In the genomic region with DNA sequence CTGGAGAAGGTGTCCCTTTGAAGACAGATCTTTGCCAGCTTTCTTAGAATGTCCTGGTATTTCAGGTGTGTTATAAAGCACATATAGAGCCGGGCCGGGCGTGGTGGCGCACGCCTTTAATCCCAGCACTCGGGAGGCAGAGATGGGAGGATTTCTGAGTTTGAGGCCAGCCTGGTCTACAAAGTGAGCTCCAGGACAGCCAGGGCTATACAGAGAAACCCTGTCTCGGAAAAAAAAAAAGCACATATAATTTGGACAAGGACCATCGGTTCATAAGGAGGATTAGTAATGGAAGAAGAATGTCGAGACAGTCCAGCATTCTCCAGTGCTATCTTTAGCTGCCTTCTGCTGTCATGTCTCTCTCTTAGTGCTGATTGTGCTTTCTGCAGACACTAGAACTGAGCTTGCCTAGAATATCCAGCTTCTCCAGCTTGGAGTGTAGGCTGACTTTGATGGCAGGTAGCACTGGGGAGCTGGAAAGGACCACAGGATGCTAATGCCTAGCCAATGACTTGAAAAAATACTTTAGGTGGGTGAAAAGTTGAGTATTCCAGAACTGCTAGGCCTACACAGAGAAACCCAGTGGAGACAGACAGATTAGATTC, we compare ENCODE assay signal across 7 mouse cellular contexts. TPM values are rescaled to one million over a fixed set of nuclear protein-coding genes. Genes with fewer than 3 reads are reported as not detected.
DNase-seq lines count a peak whose midpoint lies in the region; ATAC-seq and TF ChIP-seq lines count a peak whose summit lies in the region.

No protein-coding gene starts in this region.

- WGBS in kidney, postnatal 0 days, result 87% methylated on average over 9 of the region's 9 CpGs
- 70% methylated on average over 9 of the region's 9 CpGs for WGBS in kidney, adult 2 months

- H3K79me2 ChIP-seq in MEL (ENCODE audit: control insufficient read depth, insufficient read depth, low read length, poor library complexity), result peaks cover 32% of the 10 kb centered on the region

- TF ChIP-seq EP300 in MEL (IDR thresholded peaks at IDR 0.05; ENCODE audit: low read depth in 1 of 2, low read length in 2 of 2), result no peak

- H3K27me3 ChIP-seq in kidney, postnatal 0 days (ENCODE audit: insufficient read depth, low read length), result no peaks in the 10 kb centered on the region
- no peaks in the 10 kb centered on the region for H3K27me3 ChIP-seq in kidney, adult 2 months (replicated peaks; ENCODE audit: control insufficient read depth, insufficient read depth, low read length)
- no peaks in the 10 kb centered on the region for H3K27me3 ChIP-seq in MEL (ENCODE audit: control insufficient read depth in 1 of 2, insufficient read depth in 2 of 2, low read length in 2 of 2)

- no peak for TF ChIP-seq CTCF in kidney, postnatal 0 days (IDR thresholded peaks at IDR 0.05; ENCODE audit: low read depth)
- TF ChIP-seq CTCF in kidney, adult 2 months (conservative IDR thresholded peaks at IDR 0.05; ENCODE audit: insufficient read depth, insufficient read length, low read depth, low read length), result no peak
- TF ChIP-seq CTCF in MEL (IDR thresholded peaks at IDR 0.05 in 2 of 3, conservative IDR thresholded peaks at IDR 0.05 in 1 of 3; ENCODE audit: control insufficient read depth in 1 of 3, insufficient read depth in 1 of 3, low read depth in 2 of 3, low read length in 3 of 3, poor library complexity in 1 of 3, severe bottlenecking in 1 of 3), result no peak

- peak; percentile 90 for ATAC-seq in kidney, postnatal 0 days (replicated peaks; ENCODE audit: low FRiP score, low read depth)
- 0 out of 2 replicates have a peak, but pooled peaks have one; percentile 49 for ATAC-seq in megakaryocyte-erythroid progenitor cell, adult 5-6 weeks (replicated peaks; ENCODE audit: low FRiP score, low TSS enrichment, poor library complexity, severe bottlenecking)

- peaks cover 18% of the 10 kb centered on the region for H3K4me1 ChIP-seq in kidney, postnatal 0 days (replicated peaks; ENCODE audit: insufficient read depth, low read length)
- H3K4me1 ChIP-seq in kidney, adult 2 months (ENCODE audit: control insufficient read depth, insufficient read depth, low read length), result peaks cover 25% of the 10 kb centered on the region; the same call in 1 of the 2 replicates
- peaks cover 0 to 18% of the 10 kb centered on the region in 2 experiments; a peak in 3 of 4 replicates for H3K4me1 ChIP-seq in MEL (ENCODE audit: control insufficient read depth in 1 of 2, insufficient read depth in 2 of 2, low read length in 2 of 2)

- no peaks in the 10 kb centered on the region for H3K36me3 ChIP-seq in kidney, postnatal 0 days (ENCODE audit: insufficient read depth, low read length)
- H3K36me3 ChIP-seq in kidney, adult 2 months (ENCODE audit: control insufficient read depth, insufficient read depth, low read length), result no peaks in the 10 kb centered on the region
- H3K36me3 ChIP-seq in MEL (ENCODE audit: control insufficient read depth in 1 of 2, insufficient read depth in 2 of 2, low read length in 2 of 2), result peaks cover 0 to 22% of the 10 kb centered on the region in 2 experiments; a peak in 2 of 4 replicates

- H3K4me2 ChIP-seq in kidney, postnatal 0 days (ENCODE audit: low read length), result no peak overlapping the region

- no peak for TF ChIP-seq RAD21 in MEL (IDR thresholded peaks at IDR 0.05; ENCODE audit: low read depth, low read length)

- H3K9me3 ChIP-seq in kidney, postnatal 0 days (replicated peaks; ENCODE audit: low read length), result no peaks in the 10 kb centered on the region
- H3K9me3 ChIP-seq in MEL (replicated peaks; ENCODE audit: insufficient read depth, low read length), result no peaks in the 10 kb centered on the region

- no peak for TF ChIP-seq POLR2A in kidney, adult 2 months (IDR thresholded peaks at IDR 0.05; ENCODE audit: low read depth, low read length)
- no peak for TF ChIP-seq POLR2A in MEL (IDR thresholded peaks at IDR 0.05; ENCODE audit: control insufficient read depth in 1 of 2, insufficient read depth in 1 of 2, low read depth in 1 of 2, low read length in 2 of 2, poor library complexity in 1 of 2)

- H3K4me3 ChIP-seq in kidney, postnatal 0 days (replicated peaks; ENCODE audit: low read depth, low read length), result no peak overlapping the region
- H3K4me3 ChIP-seq in kidney, adult 2 months (ENCODE audit: insufficient read depth, low read depth, low read length), result no peak overlapping the region
- no peak overlapping the region for H3K4me3 ChIP-seq in MEL (ENCODE audit: control insufficient read depth in 1 of 2, insufficient read depth in 1 of 2, low read depth in 2 of 2, low read length in 2 of 2)

- H3K27ac ChIP-seq in kidney, postnatal 0 days, result no peak overlapping the region
- H3K27ac ChIP-seq in kidney, adult 2 months (ENCODE audit: insufficient read depth, low read depth, low read length), result no peak overlapping the region
- peak overlapping the region; percentile 39; the same call in 1 of the 2 replicates for H3K27ac ChIP-seq in MEL (ENCODE audit: control insufficient read depth, low read depth, low read length)

- no peak overlapping the region for H3K9ac ChIP-seq in kidney, postnatal 0 days (ENCODE audit: low read depth, low read length)
- H3K9ac ChIP-seq in MEL (ENCODE audit: control insufficient read depth, low read depth, low read length, poor library complexity, severe bottlenecking), result peak overlapping the region; percentile 50

- peak; percentile 60 for DNase-seq in kidney, postnatal 0 days (ENCODE audit: low spot score)
- DNase-seq in kidney, adult 2 months, result no peak
- DNase-seq in A20 (ENCODE audit: low read depth, low spot score) (peak; percentile 52), MEL (ENCODE audit: low read depth, low spot score) (peak; percentile 89)
- peak; percentile 37 for DNase-seq in fat pad, adult 2 months (ENCODE audit: extremely low read depth, low read depth, low spot score)
- DNase-seq in ovary, postnatal 14 days (ENCODE audit: low spot score), result no peak

TF ChIP-seq in MEL, 35 proteins besides CTCF, POLR2A, EP300 and RAD21:
- no peak for TF ChIP-seq SIN3A (IDR thresholded peaks at IDR 0.05; ENCODE audit: low read length)
- TF ChIP-seq KAT2A (conservative IDR thresholded peaks at IDR 0.05; ENCODE audit: low read depth, low read length), result no peak
- no peak for TF ChIP-seq HCFC1 (IDR thresholded peaks at IDR 0.05; ENCODE audit: low read depth, low read length)
- no peak for TF ChIP-seq MAFK (IDR thresholded peaks at IDR 0.05; ENCODE audit: borderline replicate concordance, low read depth, low read length)
- TF ChIP-seq TCF12 (IDR thresholded peaks at IDR 0.05; ENCODE audit: low read depth, low read length), result no peak
- no peak for TF ChIP-seq CHD1 (IDR thresholded peaks at IDR 0.05; ENCODE audit: low read depth, low read length)
- TF ChIP-seq ELF1 (IDR thresholded peaks at IDR 0.05; ENCODE audit: low read depth, low read length), result no peak
- TF ChIP-seq UBTF (IDR thresholded peaks at IDR 0.05; ENCODE audit: borderline replicate concordance, insufficient read depth, low read depth, low read length), result no peak
- no peak for TF ChIP-seq ZMIZ1 (IDR thresholded peaks at IDR 0.05; ENCODE audit: low read depth, low read length)

RNA-seq across cellular contexts. Expression of a gene that starts 5.9 kb away (rescaled TPM):
- 21.5 and 24.6 TPM in 2 replicates for polyA plus RNA-seq in kidney, postnatal 0 days (2015; fragmentation: Nextera tagmentation; extraction: Ambion mirVana)
- polyA plus RNA-seq in kidney, adult 2 months (2012; rRNA removed), result 19.2 and 19.9 TPM in 2 replicates
- 13.2 and 16.1 TPM in 2 replicates for total RNA-seq in MEL (2012; rRNA removed)
- polyA plus RNA-seq in MEL (2012; ENCODE audit: insufficient read depth in 1 of 2, insufficient read length in 2 of 2, low read depth in 1 of 2, low replicate concordance in 2 of 2, missing spikeins in 1 of 2), result 10 to 100 TPM; 13.6 to 34.1 TPM
- 18.5 and 35.2 TPM in 2 replicates for total RNA-seq in megakaryocyte-erythroid progenitor cell, adult 5-6 weeks (2014; fragmentation: Nextera tagmentation)
- total RNA-seq in megakaryocyte-erythroid progenitor cell, adult 5-6 weeks (2017), result 15.8 and 18.2 TPM in 2 replicates

RNA-seq across cellular contexts. Expression of a gene that starts 50.5 kb away (rescaled TPM):
- polyA plus RNA-seq in kidney, postnatal 0 days (2015; fragmentation: Nextera tagmentation; extraction: Ambion mirVana), result 353 and 364 TPM in 2 replicates
- polyA plus RNA-seq in kidney, adult 2 months (2012; rRNA removed), result 387 and 475 TPM in 2 replicates
- total RNA-seq in MEL (2012; rRNA removed), result 189 and 198 TPM in 2 replicates
- 1,000 to 10,000 TPM in 1 of 2 experiments, 100 to 1,000 TPM in 1; 158 to 1,046 TPM for polyA plus RNA-seq in MEL (2012; ENCODE audit: insufficient read depth in 1 of 2, insufficient read length in 2 of 2, low read depth in 1 of 2, low replicate concordance in 2 of 2, missing spikeins in 1 of 2)
- 142 and 209 TPM in 2 replicates for total RNA-seq in megakaryocyte-erythroid progenitor cell, adult 5-6 weeks (2014; fragmentation: Nextera tagmentation)
- total RNA-seq in megakaryocyte-erythroid progenitor cell, adult 5-6 weeks (2017), result 217 and 233 TPM in 2 replicates

RNA-seq across cellular contexts. Expression of a gene that starts 50.6 kb away (rescaled TPM):
- polyA plus RNA-seq in kidney, postnatal 0 days (2015; fragmentation: Nextera tagmentation; extraction: Ambion mirVana), result 25.9 and 28.8 TPM in 2 replicates
- polyA plus RNA-seq in kidney, adult 2 months (2012; rRNA removed), result 28.3 and 29.6 TPM in 2 replicates
- 104 and 118 TPM in 2 replicates for total RNA-seq in MEL (2012; rRNA removed)
- 100 to 1,000 TPM in 1 of 2 experiments, not detected in 1; 109 TPM for polyA plus RNA-seq in MEL (2012; ENCODE audit: insufficient read depth in 1 of 2, insufficient read length in 2 of 2, low read depth in 1 of 2, low replicate concordance in 2 of 2, missing spikeins in 1 of 2)
- total RNA-seq in megakaryocyte-erythroid progenitor cell, adult 5-6 weeks (2014; fragmentation: Nextera tagmentation), result 38.3 and 47.6 TPM in 2 replicates
- total RNA-seq in megakaryocyte-erythroid progenitor cell, adult 5-6 weeks (2017), result 18.1 and 62.9 TPM in 2 replicates

Comparison
In these comparisons a context has a peak if more than half of its experiments do, and no peak if none do; other contexts are left out.
1. DNase-seq: peak in kidney, postnatal 0 days (single experiment), A20 (single experiment), MEL (single experiment) and fat pad, adult 2 months (single experiment); none in kidney, adult 2 months (single experiment) and ovary, postnatal 14 days (single experiment).